ENCODE assay signal across 1 mouse cellular context in genomic region chr16:93219731-93220130, GRCm38 (mm10).
TF ChIP-seq lines count a peak whose summit lies in the region.

No protein-coding gene starts in this region.

TF ChIP-seq in MEL, 35 proteins besides CTCF, POLR2A, EP300 and RAD21 (continued from another document):
- TF ChIP-seq BHLHE40 (IDR thresholded peaks at IDR 0.05; ENCODE audit: borderline replicate concordance, low read depth, low read length) (peak; percentile 92), RCOR1 (IDR thresholded peaks at IDR 0.05; ENCODE audit: low read depth, low read length) (peak; percentile 87; the same call in 1 of the 2 replicates), HCFC1 (IDR thresholded peaks at IDR 0.05; ENCODE audit: low read depth, low read length) (no peak), MYB (IDR thresholded peaks at IDR 0.05; ENCODE audit: low read depth, low read length) (0 out of 2 replicates have a peak, but pooled peaks have one; percentile 60), TCF12 (IDR thresholded peaks at IDR 0.05; ENCODE audit: low read depth, low read length) (peak; percentile 95), ETS1 (IDR thresholded peaks at IDR 0.05; ENCODE audit: low read depth, low read length) (peak; percentile 95)
